Mouse (Mus musculus): ENCODE results near the gene Efhc1. TPM values are rescaled to one million over a fixed set of nuclear protein-coding genes. Genes with fewer than 3 reads are reported as not detected.

Efhc1 gene
- polyA plus RNA-seq, 1 experiment: 4.6 TPM

GRCm38 (mm10) chr1:21025203-21025602 is 73.8 kb downstream of the Efhc1 start:
- Histone ChIP-seq H3K27ac (ENCODE audit: insufficient read depth, low read length) (no peak overlapping the region), H3K4me3 (ENCODE audit: insufficient read depth, low read length) (no peak overlapping the region), H3K4me1 (ENCODE audit: control insufficient read depth, insufficient read depth, low read length) (no peaks in the 10 kb centered on the region)
- TF ChIP-seq POLR2A (IDR thresholded peaks at IDR 0.05; ENCODE audit: low read depth, low read length): no peak
- no peak for TF ChIP-seq CTCF (IDR thresholded peaks at IDR 0.05; ENCODE audit: borderline replicate concordance, insufficient read depth, low read length)

GRCm38 (mm10) chr1:21026534-21026933 is 75.1 kb downstream of the Efhc1 start:
- Histone ChIP-seq H3K4me3 (ENCODE audit: insufficient read depth, low read length) (no peak overlapping the region), H3K4me1 (ENCODE audit: control insufficient read depth, insufficient read depth, low read length) (no peaks in the 10 kb centered on the region), H3K27ac (ENCODE audit: insufficient read depth, low read length) (no peak overlapping the region)
- TF ChIP-seq CTCF (IDR thresholded peaks at IDR 0.05; ENCODE audit: borderline replicate concordance, insufficient read depth, low read length): no peak
- TF ChIP-seq POLR2A (IDR thresholded peaks at IDR 0.05; ENCODE audit: low read depth, low read length): no peak

GRCm38 (mm10) chr1:21029000-21029399 is 77.6 kb downstream of the Efhc1 start:
- TF ChIP-seq CTCF (IDR thresholded peaks at IDR 0.05; ENCODE audit: borderline replicate concordance, insufficient read depth, low read length) (no peak), POLR2A (IDR thresholded peaks at IDR 0.05; ENCODE audit: low read depth, low read length) (no peak)
- H3K4me1 ChIP-seq (ENCODE audit: control insufficient read depth, insufficient read depth, low read length): no peaks in the 10 kb centered on the region
- H3K4me3 ChIP-seq (ENCODE audit: insufficient read depth, low read length): no peak overlapping the region
- no peak overlapping the region for H3K27ac ChIP-seq (ENCODE audit: insufficient read depth, low read length)

GRCm38 (mm10) chr1:21031650-21032049 is 80.2 kb downstream of the Efhc1 start:
- TF ChIP-seq CTCF (IDR thresholded peaks at IDR 0.05; ENCODE audit: borderline replicate concordance, insufficient read depth, low read length) (no peak), POLR2A (IDR thresholded peaks at IDR 0.05; ENCODE audit: low read depth, low read length) (no peak)

GRCm38 (mm10) chr1:21033065-21033791 is 81.8 kb downstream of the Efhc1 start:
- Histone ChIP-seq H3K27ac (ENCODE audit: insufficient read depth, low read length) (no peak overlapping the region), H3K4me3 (ENCODE audit: insufficient read depth, low read length) (no peak overlapping the region), H3K4me1 (ENCODE audit: control insufficient read depth, insufficient read depth, low read length) (no peaks in the 10 kb centered on the region)
- TF ChIP-seq CTCF (IDR thresholded peaks at IDR 0.05; ENCODE audit: borderline replicate concordance, insufficient read depth, low read length) (no peak), POLR2A (IDR thresholded peaks at IDR 0.05; ENCODE audit: low read depth, low read length) (no peak)

More at GRCm38 (mm10) chr1:21031650-21032049, 80.2 kb downstream of the Efhc1 start:
- Histone ChIP-seq H3K27ac (ENCODE audit: insufficient read depth, low read length) (no peak overlapping the region), H3K4me1 (ENCODE audit: control insufficient read depth, insufficient read depth, low read length) (no peaks in the 10 kb centered on the region), H3K4me3 (ENCODE audit: insufficient read depth, low read length) (no peak overlapping the region)

- Histone ChIP-seq H3K27ac (ENCODE audit: insufficient read depth, low read length) (no peak overlapping the region), H3K4me3 (ENCODE audit: insufficient read depth, low read length) (no peak overlapping the region), H3K4me1 (ENCODE audit: control insufficient read depth, insufficient read depth, low read length) (no peaks in the 10 kb centered on the region)
- TF ChIP-seq CTCF (IDR thresholded peaks at IDR 0.05; ENCODE audit: borderline replicate concordance, insufficient read depth, low read length) (no peak), POLR2A (IDR thresholded peaks at IDR 0.05; ENCODE audit: low read depth, low read length) (no peak)
Observed at GRCm38 (mm10) chr1:21033792-21034119, 82.3 kb downstream of the Efhc1 start.

- Histone ChIP-seq H3K4me3 (ENCODE audit: insufficient read depth, low read length) (no peak overlapping the region), H3K4me1 (ENCODE audit: control insufficient read depth, insufficient read depth, low read length) (peaks cover 15% of the 10 kb centered on the region), H3K27ac (ENCODE audit: insufficient read depth, low read length) (no peak overlapping the region)
- TF ChIP-seq POLR2A (IDR thresholded peaks at IDR 0.05; ENCODE audit: low read depth, low read length) (no peak), CTCF (IDR thresholded peaks at IDR 0.05; ENCODE audit: borderline replicate concordance, insufficient read depth, low read length) (no peak)
Observed at GRCm38 (mm10) chr1:21035878-21036277, 84.5 kb downstream of the Efhc1 start.

- Histone ChIP-seq H3K4me3 (ENCODE audit: insufficient read depth, low read length) (no peak overlapping the region), H3K4me1 (ENCODE audit: control insufficient read depth, insufficient read depth, low read length) (peaks cover 29% of the 10 kb centered on the region), H3K27ac (ENCODE audit: insufficient read depth, low read length) (no peak overlapping the region)
- TF ChIP-seq CTCF (IDR thresholded peaks at IDR 0.05; ENCODE audit: borderline replicate concordance, insufficient read depth, low read length) (no peak), POLR2A (IDR thresholded peaks at IDR 0.05; ENCODE audit: low read depth, low read length) (no peak)
Observed at GRCm38 (mm10) chr1:21037881-21038601, 86.6 kb downstream of the Efhc1 start.

GRCm38 (mm10) chr1:21039564-21039963 is 88.1 kb downstream of the Efhc1 start:
- Histone ChIP-seq H3K4me3 (ENCODE audit: insufficient read depth, low read length) (no peak overlapping the region), H3K27ac (ENCODE audit: insufficient read depth, low read length) (no peak overlapping the region), H3K4me1 (ENCODE audit: control insufficient read depth, insufficient read depth, low read length) (peaks cover 30% of the 10 kb centered on the region)
- TF ChIP-seq POLR2A (IDR thresholded peaks at IDR 0.05; ENCODE audit: low read depth, low read length) (no peak), CTCF (IDR thresholded peaks at IDR 0.05; ENCODE audit: borderline replicate concordance, insufficient read depth, low read length) (no peak)

- Histone ChIP-seq H3K4me1 (ENCODE audit: control insufficient read depth, insufficient read depth, low read length) (peaks cover 30% of the 10 kb centered on the region), H3K27ac (ENCODE audit: insufficient read depth, low read length) (0 out of 2 replicates have a peak overlapping the region, but pooled peaks have one; percentile 55), H3K4me3 (ENCODE audit: insufficient read depth, low read length) (no peak overlapping the region)
- no peak for TF ChIP-seq POLR2A (IDR thresholded peaks at IDR 0.05; ENCODE audit: low read depth, low read length)
- no peak for TF ChIP-seq CTCF (IDR thresholded peaks at IDR 0.05; ENCODE audit: borderline replicate concordance, insufficient read depth, low read length)
Observed at GRCm38 (mm10) chr1:21040173-21040572, 88.7 kb downstream of the Efhc1 start.

Other genes with a start within 250 kb of the Efhc1 start
- not detected in 2 replicates for gene Il17a, start 220.7 kb upstream of the Efhc1 start, polyA plus RNA-seq (2011; ENCODE audit: insufficient read length, low read depth, missing spikeins)
- not detected in 2 replicates for gene Il17f, start 161.0 kb upstream of the Efhc1 start, polyA plus RNA-seq (2011; ENCODE audit: insufficient read length, low read depth, missing spikeins)
- 31.8 and 40.8 TPM in 2 replicates for gene Mcm3, start 131.3 kb upstream of the Efhc1 start, polyA plus RNA-seq (2011; ENCODE audit: insufficient read length, low read depth, missing spikeins)
- 8.3 and 9.2 TPM in 2 replicates for gene Paqr8, start 61.0 kb upstream of the Efhc1 start, polyA plus RNA-seq (2011; ENCODE audit: insufficient read length, low read depth, missing spikeins)
- 47.9 and 57.1 TPM in 2 replicates for gene Tram2, start 127.6 kb downstream of the Efhc1 start, polyA plus RNA-seq (2011; ENCODE audit: insufficient read length, low read depth, missing spikeins)